Mouse (Mus musculus) MEL (cell line): Measurements from ENCODE around the gene Helz2. TPM values are rescaled to one million over a fixed set of nuclear protein-coding genes. Genes with fewer than 3 reads are reported as not detected.
"Not testable (repeated sequence)": the region's sequence is repeated elsewhere in the genome, so short reads cannot be mapped to it uniquely, and the experiment has no call there.

Experiments used
- DNase-seq: peaks from one replicate; pipeline ENCODE4 v3.0.0; 2011; ENCODE audit warnings: low read depth, low spot score
- H3K27ac ChIP-seq: 2 replicates; pipeline ENCODE4 v1.5.1; 2012; ENCODE audit warnings: low read depth, mild to moderate bottlenecking, control low read depth, low read length, moderate library complexity; ENCODE audit not compliant: control insufficient read depth
- H3K27me3 ChIP-seq, 2 experiments: fragments of 150-350 bp in 1 of 2; sonication (generic) in 1 of 2; 2 replicates each; pipeline ENCODE4 v1.6.1; 2012; ENCODE audit warnings: low read length in 2 of 2, mild to moderate bottlenecking in 2 of 2, improper control_type of control experiment in 1 of 2, moderate library complexity in 1 of 2; ENCODE audit not compliant: insufficient read depth in 2 of 2, control insufficient read depth in 1 of 2
- H3K36me3 ChIP-seq, 2 experiments: 2 replicates each; pipeline ENCODE4 v1.6.1; 2012 to 2014; ENCODE audit warnings: low read length in 2 of 2, improper control_type of control experiment in 1 of 2, inconsistent platforms in 1 of 2, mild to moderate bottlenecking in 1 of 2; ENCODE audit not compliant: insufficient read depth in 2 of 2, control insufficient read depth in 1 of 2
- H3K4me1 ChIP-seq, 2 experiments: fragments of 150-350 bp in 1 of 2; sonication (generic) in 1 of 2; 2 replicates each; pipeline ENCODE4 v1.6.1; 2012; ENCODE audit warnings: low read length in 2 of 2, improper control_type of control experiment in 1 of 2, mild to moderate bottlenecking in 1 of 2; ENCODE audit not compliant: insufficient read depth in 2 of 2, control insufficient read depth in 1 of 2
- H3K4me3 ChIP-seq, 2 experiments: fragments of 150-350 bp in 1 of 2; sonication (generic) in 1 of 2; 2 replicates each; pipeline ENCODE4 v1.5.1; 2012; ENCODE audit warnings: low read depth in 2 of 2, low read length in 2 of 2, mild to moderate bottlenecking in 2 of 2, moderate library complexity in 2 of 2, control low read depth in 1 of 2, improper control_type of control experiment in 1 of 2; ENCODE audit not compliant: control insufficient read depth in 1 of 2, insufficient read depth in 1 of 2
- H3K79me2 ChIP-seq: 2 replicates; pipeline ENCODE4 v1.6.1; 2012; ENCODE audit warnings: mild to moderate bottlenecking, low read length, moderate library complexity; ENCODE audit not compliant: control insufficient read depth, poor library complexity, insufficient read depth
- H3K9ac ChIP-seq: 2 replicates; pipeline ENCODE4 v1.6.1; 2012; ENCODE audit warnings: low read depth, mild to moderate bottlenecking, control low read depth, low read length, moderate library complexity; ENCODE audit not compliant: control insufficient read depth, poor library complexity, severe bottlenecking
- H3K9me3 ChIP-seq: fragments of 150-350 bp; sonication (generic); replicated peaks from 2 replicates; pipeline ENCODE4 v1.6.1; 2012; ENCODE audit warnings: mild to moderate bottlenecking, low read length, improper control_type of control experiment, moderate library complexity; ENCODE audit not compliant: insufficient read depth
- EP300 ChIP-seq, 2 experiments: IDR thresholded peaks; 2 replicates each; pipeline ENCODE4 v1.6.1; 2011; ENCODE audit warnings: improper control_type of control experiment in 2 of 2, low read length in 2 of 2, low read depth in 1 of 2, mild to moderate bottlenecking in 1 of 2
- JUND ChIP-seq: IDR thresholded peaks from 2 replicates; pipeline ENCODE4 v1.6.1; 2011; ENCODE audit warnings: low read depth, mild to moderate bottlenecking, improper control_type of control experiment, low read length
- MAZ ChIP-seq: IDR thresholded peaks from 2 replicates; pipeline ENCODE4 v1.6.1; 2012; ENCODE audit warnings: low read depth, mild to moderate bottlenecking, inconsistent platforms, low read length, improper control_type of control experiment
- NELFE ChIP-seq: IDR thresholded peaks from 2 replicates; pipeline ENCODE4 v1.6.1; 2011; ENCODE audit warnings: low read depth, low read length, improper control_type of control experiment
- POLR2AphosphoS5 ChIP-seq: IDR thresholded peaks from 2 replicates; pipeline ENCODE4 v1.6.1; 2012; ENCODE audit warnings: low read depth, borderline replicate concordance, mild to moderate bottlenecking, inconsistent platforms, low read length, moderate library complexity, mixed read lengths
- SIN3A ChIP-seq: IDR thresholded peaks from 2 replicates; pipeline ENCODE4 v1.6.1; 2012; ENCODE audit warnings: low read length, improper control_type of control experiment, inconsistent platforms
- SMC3 ChIP-seq: IDR thresholded peaks from 2 replicates; pipeline ENCODE4 v1.6.1; 2011; ENCODE audit warnings: low read depth, low read length, improper control_type of control experiment
- TAL1 ChIP-seq: IDR thresholded peaks from 2 replicates; pipeline ENCODE4 v1.6.1; 2012; ENCODE audit warnings: mild to moderate bottlenecking, inconsistent platforms, low read length, moderate library complexity, mixed read lengths
- TBP ChIP-seq: IDR thresholded peaks from 2 replicates; pipeline ENCODE4 v1.8.0; 2011; ENCODE audit warnings: low read depth, low read length, improper control_type of control experiment
- ZKSCAN1 ChIP-seq: IDR thresholded peaks from 2 replicates; pipeline ENCODE4 v1.6.1; 2012; ENCODE audit warnings: low read depth, mild to moderate bottlenecking, inconsistent platforms, low read length, improper control_type of control experiment, moderate library complexity
- ZMIZ1 ChIP-seq: IDR thresholded peaks from 2 replicates; pipeline ENCODE4 v1.6.1; 2012; ENCODE audit warnings: low read depth, mild to moderate bottlenecking, inconsistent platforms, low read length, improper control_type of control experiment, moderate library complexity
- polyA plus RNA-seq, 2 experiments: library from polyadenylated mRNA; stranded (reverse) in 1 of 2; unstranded in 1 of 2; fragments of >175 nt in 1 of 2; fragments of >200 nt in 1 of 2; gene quantifications; 2 replicates each; pipeline versions ENCODE4 v1.2.1 to v1.2.4; 2012; ENCODE audit warnings: low replicate concordance in 2 of 2, low read depth in 1 of 2; ENCODE audit not compliant: insufficient read length in 2 of 2, insufficient read depth in 1 of 2, missing spikeins in 1 of 2
- total RNA-seq: library from RNA; depleted of rRNA; stranded (reverse); fragments of 300-350 nt; gene quantifications from 2 replicates; pipeline ENCODE4 v1.2.3, GENCODE M21; 2012

Gene Helz2
- total and polyA plus RNA-seq, 3 experiments, result 6.2 to 12.0 TPM; not detected in 1

DNA sequence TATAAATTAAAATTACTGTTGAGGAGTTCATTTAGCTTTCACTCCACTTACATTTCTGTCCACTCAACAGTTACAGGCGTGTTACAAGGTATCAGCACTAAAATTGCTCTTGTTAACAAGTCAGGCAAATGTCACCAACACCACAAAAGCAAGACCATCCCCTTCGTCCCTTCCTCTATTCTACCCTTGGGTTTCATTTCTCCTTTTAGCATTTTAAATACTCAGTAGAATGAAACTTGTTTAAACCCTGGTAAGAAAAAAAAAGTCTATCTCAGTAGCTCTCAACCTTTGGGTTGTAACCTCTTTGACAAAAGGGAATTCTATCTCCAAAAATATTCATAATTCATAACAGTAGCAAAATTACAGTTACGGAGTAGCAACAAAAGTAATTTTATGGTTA, 48.8 kb downstream of the Helz2 start:
- TF ChIP-seq ZKSCAN1 (no peak), JUND (no peak)
- Histone ChIP-seq H3K9me3 (no peaks in the 10 kb centered on the region), H3K4me3 (no peak overlapping the region), H3K36me3 (no peaks in the 10 kb centered on the region), H3K9ac (no peak overlapping the region), H3K27me3 (peaks cover 6 to 8% of the 10 kb centered on the region in 2 experiments), H3K27ac (no peak overlapping the region), H3K4me1 (no peaks in the 10 kb centered on the region), H3K79me2 (no peaks in the 10 kb centered on the region)
- DNase-seq, result no peak

DNA sequence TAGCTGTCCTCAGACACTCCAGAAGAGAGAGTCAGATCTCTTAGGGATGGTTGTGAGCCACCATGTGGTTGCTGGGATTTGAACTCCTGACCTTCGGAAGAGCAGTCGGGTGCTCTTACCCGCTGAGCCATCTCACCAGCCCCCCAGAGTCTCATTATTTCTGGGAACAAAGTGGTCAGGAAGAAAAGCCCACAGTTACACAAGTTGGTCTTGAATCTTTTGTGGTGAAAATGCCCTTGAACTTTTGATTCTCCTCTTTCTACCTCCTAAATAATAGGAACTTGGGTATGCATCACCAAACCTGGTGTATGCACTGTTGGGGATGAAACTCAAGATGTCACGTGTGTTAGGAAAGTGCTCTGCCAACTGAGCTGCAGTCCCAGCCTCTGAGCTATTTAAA, 49.9 kb downstream of the Helz2 start:
- Histone ChIP-seq H3K79me2 (no peaks in the 10 kb centered on the region; the same call in 1 of the 2 replicates), H3K4me3 (no peak overlapping the region), H3K27ac (no peak overlapping the region), H3K4me1 (no peaks in the 10 kb centered on the region), H3K27me3 (peaks cover 5 to 6% of the 10 kb centered on the region in 2 experiments; a peak in 3 of 4 replicates), H3K36me3 (no peaks in the 10 kb centered on the region), H3K9me3 (no peaks in the 10 kb centered on the region), H3K9ac (no peak overlapping the region)
- no peak for DNase-seq
- TF ChIP-seq NELFE, result no peak
- peak; percentile 78 for TF ChIP-seq TBP

DNA sequence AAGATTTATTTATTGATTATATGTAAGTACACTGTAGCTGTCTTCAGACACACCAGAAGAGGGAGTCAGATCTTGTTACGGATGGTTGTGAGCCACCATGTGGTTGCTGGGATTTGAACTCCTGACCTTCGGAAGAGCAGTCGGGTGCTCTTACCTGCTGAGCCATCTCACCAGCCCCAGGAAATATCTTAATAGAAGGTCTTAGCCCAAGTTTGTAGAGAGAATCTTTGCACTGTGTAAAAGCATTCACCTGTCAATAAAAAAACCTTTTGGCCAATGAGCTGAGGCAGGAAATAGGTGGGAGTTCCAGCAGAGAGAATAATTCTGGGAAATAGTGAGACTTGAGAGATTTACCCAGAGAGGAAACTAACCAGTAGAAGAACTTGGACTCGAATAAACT, 50.4 kb downstream of the Helz2 start:
- H3K4me3 ChIP-seq, DNase-seq, H3K36me3 ChIP-seq, H3K27ac ChIP-seq, H3K4me1 ChIP-seq, H3K79me2 ChIP-seq, H3K9me3 ChIP-seq, H3K27me3 ChIP-seq, H3K9ac ChIP-seq: not testable (repeated sequence)

DNA sequence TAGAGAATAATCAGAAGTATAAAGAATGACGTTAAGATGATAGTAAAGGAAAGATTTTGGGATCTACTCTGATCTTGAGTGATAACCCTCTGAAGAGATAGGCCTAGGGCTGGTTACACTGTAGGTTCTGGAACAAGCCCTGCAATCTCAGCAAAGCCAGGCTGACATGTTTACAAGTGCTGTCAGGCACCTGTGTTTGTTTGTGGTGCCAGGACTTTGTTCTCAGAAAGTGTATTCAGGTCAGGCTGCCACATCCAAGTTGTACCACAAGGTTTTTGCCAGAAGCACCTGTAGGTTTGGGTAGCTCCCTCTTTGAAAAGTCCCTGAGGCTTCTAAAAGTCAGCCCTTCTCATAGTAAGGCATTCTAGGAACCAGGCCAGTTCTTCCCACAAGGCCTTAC, 52.5 kb downstream of the Helz2 start:
- H3K9ac ChIP-seq, result no peak overlapping the region
- no peak overlapping the region for H3K27ac ChIP-seq
- no peak for DNase-seq

More for the DNA sequence above, 52.5 kb downstream of the Helz2 start:
- H3K36me3 ChIP-seq, result no peaks in the 10 kb centered on the region
- peaks cover 2 to 5% of the 10 kb centered on the region in 2 experiments; a peak in 3 of 4 replicates for H3K27me3 ChIP-seq
- H3K4me1 ChIP-seq, result no peaks in the 10 kb centered on the region; a peak in 1 of 4 replicates
- no peak for TF ChIP-seq EP300 (IDR thresholded peaks at IDR 0.05; ENCODE audit: low read depth in 1 of 2, low read length in 2 of 2)
- TF ChIP-seq POLR2AphosphoS5, result no peak
- TF ChIP-seq SMC3, result no peak
- TF ChIP-seq NELFE, result no peak
- no peak for TF ChIP-seq MAZ
- no peak for TF ChIP-seq ZMIZ1
- TF ChIP-seq TAL1, result no peak
- no peak for TF ChIP-seq SIN3A
- no peaks in the 10 kb centered on the region; the same call in 1 of the 2 replicates for H3K79me2 ChIP-seq
- H3K4me3 ChIP-seq, result no peak overlapping the region
- H3K9me3 ChIP-seq, result no peaks in the 10 kb centered on the region
